Mouse (Mus musculus): ENCODE data around the gene Rab32.
"Not testable (repeated sequence)": the region's sequence is repeated elsewhere in the genome, so short reads cannot be mapped to it uniquely, and the experiment has no call there.

The Rab32 gene

GRCm38 (mm10) chr10:10557570-10558336, at the start of gene Rab32:
TSS of gene Rab32 (minus strand) at chr10:10558265.
- DNase-seq = peak; percentile 95 to 96

GRCm38 (mm10) chr10:10600771-10601170, 42.7 kb upstream of the Rab32 start:
- DNase-seq = no peak

GRCm38 (mm10) chr10:10597495-10597894, 39.4 kb upstream of the Rab32 start:
- DNase-seq = not testable (repeated sequence)

GRCm38 (mm10) chr10:10580811-10581210, 22.7 kb upstream of the Rab32 start:
- DNase-seq = no peak

GRCm38 (mm10) chr10:10579821-10580220, 21.8 kb upstream of the Rab32 start:
- DNase-seq = no peak

GRCm38 (mm10) chr10:10558337-10558711, 259 bp upstream of the Rab32 start:
- no peak for DNase-seq

- DNase-seq = peak; percentile 75 to 82
Measured at GRCm38 (mm10) chr10:10557085-10557484, 980 bp downstream of the Rab32 start.

- no peak for DNase-seq
Measured at GRCm38 (mm10) chr10:10555676-10556075, 2.4 kb downstream of the Rab32 start.

GRCm38 (mm10) chr10:10555221-10555620, 2.8 kb downstream of the Rab32 start:
- DNase-seq = no peak

GRCm38 (mm10) chr10:10550134-10550533, 7.9 kb downstream of the Rab32 start:
- DNase-seq = no peak

- peak; percentile 5 to 19 for DNase-seq
Measured at GRCm38 (mm10) chr10:10546623-10547022, 11.4 kb downstream of the Rab32 start.

- DNase-seq = no peak
Measured at GRCm38 (mm10) chr10:10544955-10545354, 13.1 kb downstream of the Rab32 start.

Data from kidney, postnatal 4 days (tissue).